Mouse (Mus musculus): Measurements from ENCODE around the gene Pgap2.

GRCm38 (mm10) chr7:102248691-102249404, 38.8 kb downstream of the Pgap2 start:
- TF ChIP-seq ZMIZ1 (IDR thresholded peaks at IDR 0.05; ENCODE audit: low read depth, low read length) (no peak), POLR2A (IDR thresholded peaks at IDR 0.05; ENCODE audit: control insufficient read depth in 1 of 2, insufficient read depth in 1 of 2, low read depth in 1 of 2, low read length in 2 of 2, poor library complexity in 1 of 2) (peak; percentile 33 to 56; a peak in 1 of 4 replicates), CTCF (IDR thresholded peaks at IDR 0.05 in 2 of 3, conservative IDR thresholded peaks at IDR 0.05 in 1 of 3; ENCODE audit: control insufficient read depth in 1 of 3, insufficient read depth in 1 of 3, low read depth in 2 of 3, low read length in 3 of 3, poor library complexity in 1 of 3, severe bottlenecking in 1 of 3) (no peak), HCFC1 (IDR thresholded peaks at IDR 0.05; ENCODE audit: low read depth, low read length) (no peak; the same call in 1 of the 2 replicates), MAZ (IDR thresholded peaks at IDR 0.05; ENCODE audit: low read depth, low read length) (0 out of 2 replicates have a peak, but pooled peaks have one; percentile 65), EP300 (IDR thresholded peaks at IDR 0.05; ENCODE audit: low read depth in 1 of 2, low read length in 2 of 2) (peak; percentile 62 to 87), ETS1 (IDR thresholded peaks at IDR 0.05; ENCODE audit: low read depth, low read length) (peak; percentile 85), E2F4 (IDR thresholded peaks at IDR 0.05; ENCODE audit: borderline replicate concordance, low read depth, low read length) (no peak)
